Mouse (Mus musculus) adrenal gland, postnatal 36 days (tissue): ENCODE measurements around the gene Gtf2a2. TPM values are rescaled to one million over a fixed set of nuclear protein-coding genes. Genes with fewer than 3 reads are reported as not detected.
A peak's percentile ranks its signal among the peaks of the same experiment; 100 is the strongest.

Experiments
- DNase-seq, 2 experiments: peaks; one replicate each; pipeline ENCODE4 v3.0.0; 2021; ENCODE audit warnings: mixed read lengths in 1 of 2
- long read RNA-seq, 2 experiments: library from polyadenylated mRNA; stranded (forward); transcript quantifications; one replicate each; pipeline ENCODE4 v2.0.0; 2021; ENCODE audit warnings: borderline sequencing depth in 2 of 2
- total RNA-seq, 2 experiments: library from RNA; stranded (reverse); gene quantifications; 2 replicates each; pipeline ENCODE4 v1.2.3; 2021

The Gtf2a2 gene
- 10 to 100 TPM; 83.7 to 87.3 TPM for total RNA-seq
- long read RNA-seq, experiment 1, transcript Gtf2a2-202 (5 exons, 893 nt) = major isoform, 44 of 75 reads
- long read RNA-seq, experiment 1, partial matches to known transcripts = 0 of 75 reads
- long read RNA-seq, experiment 1, other reads (novel, unspliced or antisense) = 24 of 75 reads
- long read RNA-seq, experiment 2, transcript Gtf2a2-202 (5 exons, 893 nt) = major isoform, 23 of 26 reads
- long read RNA-seq, experiment 2, partial matches to known transcripts = 0 of 26 reads
- long read RNA-seq, experiment 2, other reads (novel, unspliced or antisense) = 3 of 26 reads

DNA sequence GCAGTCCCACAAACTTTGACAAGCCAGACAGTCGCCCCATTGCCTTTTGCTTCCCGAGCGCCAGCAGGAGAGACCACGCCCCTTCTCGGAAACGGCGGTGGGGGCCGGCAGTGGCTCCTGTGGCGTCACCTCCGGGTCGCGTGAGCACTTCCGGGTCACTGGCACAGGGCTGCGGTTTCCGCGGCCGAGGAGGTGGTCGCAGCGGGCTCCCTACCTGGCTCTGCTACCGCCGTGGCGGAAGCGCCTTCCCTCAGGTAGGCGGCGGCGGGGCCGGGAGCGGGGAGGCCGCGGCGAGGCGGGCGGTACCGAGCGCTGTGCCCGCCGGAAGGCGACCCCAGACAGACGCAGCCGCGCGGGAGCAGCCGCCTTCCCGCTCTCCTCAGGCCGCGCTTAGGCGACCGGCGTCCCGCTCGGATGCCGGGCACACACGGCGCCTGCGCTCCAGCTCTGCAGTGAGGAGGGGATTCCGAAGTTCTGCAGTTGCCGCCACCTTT lies at the start of gene Gtf2a2:
Gene Gtf2a2, plus strand, starts transcription at position 143 of the 494 bp plus-strand sequence.
- DNase-seq = peak; percentile 96 to 97

DNA sequence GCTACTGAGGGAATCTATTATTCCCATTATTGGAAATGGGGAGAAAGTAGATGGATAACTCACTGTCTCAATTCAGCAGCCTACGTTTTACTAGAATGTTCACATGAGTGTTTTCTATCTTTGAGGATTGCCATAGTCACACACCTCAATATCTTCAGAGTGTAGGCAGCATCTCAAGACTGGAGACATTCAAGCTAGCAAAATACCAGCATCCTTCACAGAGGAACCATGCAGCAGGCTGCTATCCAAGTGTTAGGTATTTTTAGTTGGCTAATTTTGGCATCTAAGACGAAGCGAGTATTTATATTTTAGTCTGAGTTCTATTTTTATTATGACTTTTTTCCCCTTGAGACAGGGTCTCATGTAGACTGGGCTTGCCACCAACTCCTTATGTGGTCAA lies 48.0 kb upstream of the Gtf2a2 start:
- DNase-seq = no peak

GRCm38 (mm10) chr9:69985526-69985925 lies 26.8 kb upstream of the Gtf2a2 start:
- DNase-seq = no peak

DNA sequence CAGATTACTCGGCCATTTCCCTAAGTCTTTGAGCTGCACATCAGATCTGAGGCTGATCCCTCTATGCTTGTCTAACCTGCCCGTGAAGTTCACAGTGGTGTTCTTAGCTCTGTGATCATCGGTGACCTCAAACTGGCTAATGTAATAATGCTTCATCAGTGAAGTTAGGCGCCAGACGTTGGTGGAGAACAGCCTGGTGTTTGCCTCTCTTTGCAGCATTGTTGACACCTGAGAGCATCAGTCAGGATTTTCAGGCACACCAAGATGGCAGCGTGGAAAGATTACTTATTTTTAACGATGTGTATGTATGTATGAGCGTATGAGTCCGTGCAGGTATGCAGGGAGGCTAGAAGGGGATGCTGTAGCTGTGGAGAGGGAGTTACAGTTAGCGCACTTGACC lies 26.3 kb upstream of the Gtf2a2 start:
- no peak for DNase-seq

DNA sequence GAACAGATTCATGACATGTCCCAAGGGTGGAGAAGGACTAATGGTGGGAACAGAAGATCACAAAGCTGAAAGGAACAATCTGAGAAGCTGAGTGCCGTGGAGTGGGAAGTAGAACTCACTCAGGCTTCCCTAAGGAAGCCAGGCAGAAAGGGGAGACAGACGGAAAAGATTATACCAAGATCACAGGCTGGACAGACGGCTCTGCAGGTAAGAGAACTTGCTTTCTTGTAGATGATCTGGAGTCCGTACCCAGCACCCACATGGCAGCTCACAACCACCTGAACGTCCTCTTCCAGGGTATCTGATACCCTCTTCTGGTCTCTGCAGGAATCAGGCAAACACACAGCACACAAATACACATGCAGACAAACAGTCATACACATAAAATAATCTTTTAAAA lies 25.8 kb upstream of the Gtf2a2 start:
- DNase-seq = no peak

DNA sequence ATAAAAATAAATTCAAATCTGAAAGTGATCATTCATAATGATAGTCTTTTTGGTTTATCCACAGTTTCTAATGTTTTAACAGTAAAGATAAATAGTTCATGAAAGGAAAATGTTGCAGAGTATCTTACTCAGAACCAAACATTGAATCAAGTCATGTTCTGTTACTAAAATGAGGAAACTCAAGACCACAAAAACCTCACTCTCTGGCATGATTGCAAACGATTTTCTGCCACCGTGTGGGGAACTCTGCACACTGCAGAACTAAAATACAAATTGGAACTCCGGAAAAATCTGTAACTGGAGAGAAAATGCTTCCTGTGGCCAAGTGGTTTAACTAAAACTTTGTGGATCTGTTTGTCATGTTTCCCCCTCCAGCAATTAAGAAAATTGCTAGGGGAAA lies 24.8 kb upstream of the Gtf2a2 start:
- peak; percentile 56 to 71 for DNase-seq

- no peak for DNase-seq
Observed at GRCm38 (mm10) chr9:69988706-69989302, 23.5 kb upstream of the Gtf2a2 start.

GRCm38 (mm10) chr9:69989303-69990121 lies 22.8 kb upstream of the Gtf2a2 start, which contains the start of gene Bnip2:
TSS of gene Bnip2 (plus strand) at chr9:69989466.
- DNase-seq = peak; percentile 98

- DNase-seq = no peak
Observed at GRCm38 (mm10) chr9:69990346-69990745, 22.0 kb upstream of the Gtf2a2 start.

GRCm38 (mm10) chr9:69992841-69993277 lies 19.5 kb upstream of the Gtf2a2 start:
- DNase-seq = no peak

DNA sequence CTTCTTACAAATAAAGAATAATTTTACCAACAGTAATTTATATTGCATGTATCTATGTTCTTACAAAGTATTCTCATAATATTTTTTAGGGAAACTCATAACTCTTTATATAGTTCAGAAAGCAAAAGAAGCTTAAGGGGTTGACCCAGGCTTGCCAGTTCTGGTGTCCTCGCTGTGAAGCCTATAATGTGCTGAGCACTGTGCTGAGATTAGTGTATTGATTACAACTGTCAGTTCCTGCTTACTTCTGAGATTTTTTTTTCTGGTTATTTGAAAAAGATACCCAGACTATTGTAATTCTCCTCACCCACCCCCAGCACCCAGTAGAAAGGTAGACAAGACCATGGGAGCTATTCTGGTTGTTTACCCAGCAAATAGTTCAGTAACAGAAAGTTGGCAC lies 18.9 kb upstream of the Gtf2a2 start:
- no peak for DNase-seq

DNA sequence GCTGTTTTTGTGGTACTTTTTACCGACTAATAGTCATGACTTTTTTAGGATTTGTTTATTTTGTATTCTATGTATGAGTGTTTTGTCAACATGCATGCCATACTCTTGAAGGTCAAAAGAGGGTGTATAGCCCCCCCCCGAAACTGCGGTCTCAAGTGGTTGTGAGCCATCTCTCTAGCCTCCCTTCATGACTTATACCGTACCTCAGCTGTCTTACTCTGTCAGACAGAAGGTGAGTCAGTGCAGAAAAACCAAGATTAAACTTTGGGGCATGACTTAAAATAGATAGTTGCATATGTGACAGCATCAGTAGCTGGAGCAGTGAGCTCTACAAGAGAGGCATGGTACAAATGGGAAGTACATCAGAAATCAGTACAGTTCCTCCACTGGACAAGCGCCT lies 17.8 kb upstream of the Gtf2a2 start:
- DNase-seq = no peak

DNA sequence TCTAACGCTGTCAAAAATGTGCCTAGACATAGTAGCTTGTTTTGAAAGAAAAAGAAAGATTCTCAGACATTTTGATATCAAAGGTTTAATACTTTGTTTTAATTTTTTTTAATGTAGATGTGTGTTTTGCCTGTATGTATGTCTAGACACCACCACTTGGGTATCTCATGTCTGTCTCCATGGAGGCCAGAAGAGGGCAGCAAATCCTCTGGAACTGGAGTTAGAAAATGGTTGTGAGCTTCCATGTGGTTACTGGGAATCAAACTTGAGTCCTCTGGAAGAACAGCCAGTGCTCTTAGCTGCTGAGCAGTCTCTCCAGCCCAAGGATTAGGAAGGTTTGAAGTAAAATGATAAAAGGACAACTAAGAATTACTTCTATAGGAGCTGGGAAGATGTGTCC lies 13.0 kb upstream of the Gtf2a2 start:
- DNase-seq = no peak

- DNase-seq = no peak
Observed at GRCm38 (mm10) chr9:70003516-70003915, 8.8 kb upstream of the Gtf2a2 start.

- DNase-seq = peak; percentile 18 to 22
Observed at GRCm38 (mm10) chr9:70006984-70007383, 5.4 kb upstream of the Gtf2a2 start.

DNA sequence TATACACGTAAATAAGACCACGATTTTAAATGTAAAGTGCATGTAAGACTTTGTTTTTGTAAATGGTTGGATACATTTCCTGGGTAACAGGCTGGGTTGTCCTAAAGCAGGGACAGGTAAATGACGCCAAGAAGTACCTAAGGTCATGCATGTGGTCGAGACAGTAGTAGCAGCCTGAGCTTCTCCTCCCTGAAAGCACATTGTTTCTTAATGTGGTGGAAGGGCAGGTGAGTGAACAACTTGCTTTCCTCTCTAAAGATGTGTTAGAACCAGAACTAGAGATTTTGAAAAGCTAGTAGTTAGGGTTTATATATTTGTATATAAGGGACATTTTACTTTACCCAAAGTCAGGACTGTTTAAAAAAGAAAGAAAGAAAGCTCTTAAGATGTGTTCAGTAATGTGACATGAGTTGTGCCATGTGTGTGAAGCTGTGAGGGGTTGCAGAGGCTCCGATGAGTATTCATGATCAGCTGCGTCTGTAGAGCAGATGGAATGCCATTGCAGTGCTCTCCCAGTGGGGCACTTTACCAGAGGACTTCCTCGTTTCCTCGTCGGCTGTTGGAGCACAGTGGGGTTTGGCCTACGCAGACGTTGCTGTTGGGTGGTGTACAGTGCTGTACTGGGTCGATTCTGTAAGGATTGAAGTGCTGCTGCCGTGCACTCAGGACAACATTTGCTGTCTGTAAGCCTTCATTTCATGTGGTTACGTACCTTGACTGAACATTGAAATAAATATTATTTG lies 4.7 kb upstream of the Gtf2a2 start:
- no peak for DNase-seq

- no peak for DNase-seq
Observed at GRCm38 (mm10) chr9:70009754-70010304, 2.5 kb upstream of the Gtf2a2 start.

DNA sequence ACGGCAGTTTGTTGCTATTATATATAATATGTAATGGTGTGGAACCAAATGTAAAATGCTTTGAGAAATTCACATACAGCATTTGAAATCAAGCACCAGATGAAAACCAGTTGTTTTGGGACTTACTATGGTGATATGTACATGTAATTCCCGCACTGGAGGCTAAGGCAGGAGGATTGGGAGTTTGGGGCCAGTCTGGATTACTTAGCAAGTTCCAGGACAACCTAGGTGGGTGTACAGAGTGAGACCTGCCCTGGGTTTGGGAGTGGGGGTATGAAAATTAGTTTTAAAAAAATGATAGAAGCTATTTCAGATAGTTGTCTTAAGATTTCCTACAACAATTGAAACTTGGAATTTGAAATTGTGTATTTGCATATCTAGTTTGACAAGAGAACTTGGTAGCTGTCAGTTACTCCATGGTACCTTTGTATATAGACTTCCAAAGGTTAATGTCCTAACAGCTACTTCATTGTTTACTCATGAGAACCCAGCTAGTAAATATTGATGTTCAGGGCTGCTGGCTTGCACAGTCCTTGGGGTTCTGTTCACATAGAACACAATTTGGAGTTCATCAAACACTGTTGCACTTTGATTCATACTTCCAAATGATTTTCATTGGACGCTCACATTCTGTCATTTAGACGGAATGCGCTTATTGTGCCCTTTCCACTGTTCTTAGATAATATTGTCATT lies 1.4 kb upstream of the Gtf2a2 start:
- DNase-seq = no peak

DNA sequence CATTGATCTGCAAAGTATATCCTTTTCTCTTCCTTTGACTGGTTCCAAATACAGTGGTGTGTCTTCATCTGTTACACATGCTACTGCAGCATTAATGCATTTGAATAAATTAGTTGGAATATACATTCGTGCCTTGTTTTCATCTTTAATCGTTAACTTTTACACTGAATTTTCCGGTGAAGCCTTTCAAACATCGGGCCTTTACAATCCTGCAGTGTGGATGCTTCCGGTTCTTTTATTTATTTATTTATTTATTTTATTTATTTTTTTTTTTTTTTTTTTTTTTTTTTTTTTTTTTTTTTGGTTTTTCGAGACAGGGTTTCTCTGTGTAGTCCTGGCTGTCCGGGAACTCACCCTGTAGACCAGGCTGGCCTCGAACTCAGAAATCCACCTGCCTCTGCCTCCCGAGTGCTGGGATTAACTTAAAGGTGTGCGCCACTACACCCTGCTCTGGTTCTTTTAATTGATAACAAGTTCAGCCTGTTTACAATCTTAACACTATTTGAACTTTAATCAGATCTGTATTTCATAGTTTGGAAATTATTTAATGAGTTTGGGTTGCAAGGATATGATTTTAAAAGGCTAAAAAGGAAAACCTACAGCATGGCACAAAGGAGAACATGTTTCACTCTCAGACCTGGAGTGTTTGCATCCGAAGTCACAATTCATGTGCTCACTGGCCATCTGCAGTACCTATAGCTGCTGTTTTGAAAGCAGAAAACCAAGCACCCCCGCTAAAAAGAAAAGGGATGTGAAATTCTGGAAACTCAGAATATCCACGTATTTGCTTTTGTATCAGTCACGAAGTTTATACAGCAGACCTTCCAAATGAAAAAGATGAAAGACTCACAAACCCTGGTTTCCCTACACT lies 578 bp upstream of the Gtf2a2 start:
- no peak for DNase-seq

- DNase-seq = no peak
Observed at GRCm38 (mm10) chr9:70015632-70016031, 3.3 kb downstream of the Gtf2a2 start.
